Mouse (Mus musculus) kidney, postnatal 0 days (tissue): ENCODE data around the gene Hspb9. TPM values are rescaled to one million over a fixed set of nuclear protein-coding genes. Genes with fewer than 3 reads are reported as not detected.

ENCODE experiments used
- ATAC-seq: fragments of 200-750 bp; cut with Nextera tagmentation; replicated peaks from 2 replicates; pipeline ENCODE4 v1.8.0; 2017; ENCODE audit warnings: low read depth, moderate number of reproducible peaks, moderate TSS enrichment, moderate library complexity; ENCODE audit not compliant: low FRiP score
- DNase-seq: peaks from one replicate; pipeline ENCODE4 v3.0.0-alpha.2; 2016; ENCODE audit warnings: low spot score
- H3K27ac ChIP-seq: fragments of 300-500 bp; sonication (generic); 2 replicates; pipeline ENCODE4 v1.5.1; 2014; ENCODE audit warnings: mild to moderate bottlenecking
- H3K27me3 ChIP-seq: fragments of 300-500 bp; sonication (generic); 2 replicates; pipeline ENCODE4 v1.6.1; 2014; ENCODE audit warnings: low read length, mixed read lengths; ENCODE audit not compliant: insufficient read depth
- H3K36me3 ChIP-seq: fragments of 300-500 bp; sonication (generic); 2 replicates; pipeline ENCODE4 v1.6.1; 2014; ENCODE audit warnings: low read length, mixed read lengths; ENCODE audit not compliant: insufficient read depth
- H3K4me1 ChIP-seq: fragments of 300-500 bp; sonication (generic); replicated peaks from 2 replicates; pipeline ENCODE4 v1.6.1; 2014; ENCODE audit warnings: antibody characterized with exemption, low read length, mixed read lengths; ENCODE audit not compliant: insufficient read depth
- H3K4me2 ChIP-seq: fragments of 300-500 bp; sonication (generic); 2 replicates; pipeline ENCODE4 v1.6.1; 2014; ENCODE audit warnings: mild to moderate bottlenecking, low read length, moderate library complexity, mixed read lengths
- H3K4me3 ChIP-seq: fragments of 300-500 bp; sonication (generic); replicated peaks from 2 replicates; pipeline ENCODE4 v1.5.1; 2014; ENCODE audit warnings: low read depth, low read length
- H3K9ac ChIP-seq: fragments of 300-500 bp; sonication (generic); 2 replicates; pipeline ENCODE4 v1.6.1; 2014; ENCODE audit warnings: low read depth, low read length
- H3K9me3 ChIP-seq: fragments of 300-500 bp; sonication (generic); replicated peaks from 2 replicates; pipeline ENCODE4 v1.6.1; 2016; ENCODE audit warnings: low read length, inconsistent platforms, mixed read lengths
- CTCF ChIP-seq: IDR thresholded peaks from 2 replicates; pipeline ENCODE4 v1.5.1; 2016; ENCODE audit warnings: antibody characterized with exemption, low read depth, mild to moderate bottlenecking, moderate library complexity
- WGBS: fragments of 180-500 bp; shearing (Covaris S2); extraction: QIAGEN DNeasy Blood & Tissue Kit; methylation state at CpG from one replicate; pipeline ENCODE4 v1.1.7; 2014; 5-methylcytosine and 5-hydroxymethylcytosine counted together
- polyA plus RNA-seq: library from polyadenylated mRNA; unstranded; fragments of >200 nt; fragmentation: Nextera tagmentation; extraction: Ambion mirVana; gene quantifications from 2 replicates; pipeline ENCODE4 v1.2.1, GENCODE M21; 2015

Gene Hspb9
- polyA plus RNA-seq, 1 experiment from 2014 or later = 0.37 TPM

DNA sequence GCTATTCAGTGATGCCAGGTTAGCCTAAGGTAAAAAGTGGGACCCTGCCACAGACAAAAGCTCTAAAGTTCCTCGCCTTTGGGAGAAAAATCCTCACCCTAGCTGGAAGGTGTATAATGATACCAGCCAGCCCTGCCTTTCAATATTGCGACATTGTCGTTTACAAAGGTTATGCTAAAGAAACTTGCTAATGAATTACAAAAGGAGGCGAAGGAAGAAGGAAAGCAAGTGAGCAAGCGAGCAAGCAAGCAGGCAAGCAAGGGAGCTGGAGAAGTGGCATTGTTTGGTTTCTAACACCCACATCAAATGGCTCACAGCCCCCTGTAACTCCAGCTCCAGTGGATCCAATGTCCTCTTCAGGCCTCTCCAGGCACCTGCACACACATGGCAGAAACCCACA, 31.1 kb upstream of the Hspb9 start:
- DNase-seq (no peak), ATAC-seq (no peak)
- H3K27me3 ChIP-seq = no peaks in the 10 kb centered on the region
- H3K27ac ChIP-seq = no peak overlapping the region
- no peak overlapping the region for H3K9ac ChIP-seq
- 76% methylated on average over 5 of the region's 5 CpGs for WGBS
- H3K4me3 ChIP-seq = no peak overlapping the region
- no peaks in the 10 kb centered on the region for H3K9me3 ChIP-seq
- no peaks in the 10 kb centered on the region for H3K4me1 ChIP-seq
- H3K4me2 ChIP-seq = no peak overlapping the region
- H3K36me3 ChIP-seq = no peaks in the 10 kb centered on the region
- no peak for TF ChIP-seq CTCF

DNA sequence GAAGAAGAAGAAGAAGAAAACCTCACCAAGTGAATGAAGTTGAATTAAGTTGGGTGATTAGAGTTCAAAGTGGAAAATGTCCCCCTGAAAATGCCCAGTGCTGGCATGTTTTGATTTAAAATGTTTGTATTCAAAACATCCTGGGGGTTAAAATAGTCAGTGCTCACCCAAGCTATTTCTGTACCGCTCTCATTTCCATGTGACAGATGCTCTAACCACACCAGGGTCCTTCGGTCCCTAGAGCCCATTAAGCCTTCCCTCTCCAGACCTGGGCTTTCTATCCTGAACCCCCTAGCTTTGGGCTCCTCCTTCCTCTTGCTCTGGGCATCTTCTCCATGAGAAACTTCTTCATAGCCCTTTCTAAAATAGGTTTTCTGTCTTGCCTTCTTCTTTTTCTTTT, 29.6 kb upstream of the Hspb9 start:
- no peak for DNase-seq
- Histone ChIP-seq H3K27me3 (no peaks in the 10 kb centered on the region), H3K4me2 (no peak overlapping the region), H3K9ac (no peak overlapping the region), H3K36me3 (no peaks in the 10 kb centered on the region), H3K27ac (no peak overlapping the region), H3K4me1 (no peaks in the 10 kb centered on the region), H3K9me3 (no peaks in the 10 kb centered on the region), H3K4me3 (no peak overlapping the region)
- ATAC-seq = no peak
- no peak for TF ChIP-seq CTCF
- WGBS = 33% methylated on average over 2 of the region's 2 CpGs

DNA sequence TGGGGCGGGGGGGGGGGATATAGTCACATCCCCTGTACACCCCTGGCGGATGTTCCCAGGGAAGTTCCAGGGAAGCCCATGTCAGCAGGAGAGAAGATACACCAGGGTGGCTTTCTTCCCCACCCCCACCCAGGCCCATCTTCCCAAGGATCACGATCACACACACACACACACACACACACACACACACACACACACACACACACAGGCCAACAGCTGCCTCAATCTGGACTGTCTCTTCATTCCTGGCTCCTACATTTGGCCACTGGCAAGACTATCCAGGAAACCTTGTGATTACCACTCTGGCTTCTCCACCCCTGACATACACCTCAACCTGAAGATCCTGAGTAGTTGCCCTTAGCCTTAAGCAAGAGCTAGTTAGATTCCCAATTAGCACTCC, 28.3 kb upstream of the Hspb9 start:
- no peak for TF ChIP-seq CTCF
- DNase-seq = no peak
- H3K4me1 ChIP-seq = no peaks in the 10 kb centered on the region
- no peaks in the 10 kb centered on the region for H3K36me3 ChIP-seq
- WGBS = 68% methylated on average over 3 of the region's 3 CpGs
- H3K4me3 ChIP-seq = no peak overlapping the region
- H3K4me2 ChIP-seq = no peak overlapping the region
- H3K27me3 ChIP-seq = no peaks in the 10 kb centered on the region
- H3K9ac ChIP-seq = no peak overlapping the region
- no peak for ATAC-seq
- H3K27ac ChIP-seq = no peak overlapping the region
- H3K9me3 ChIP-seq = no peaks in the 10 kb centered on the region

DNA sequence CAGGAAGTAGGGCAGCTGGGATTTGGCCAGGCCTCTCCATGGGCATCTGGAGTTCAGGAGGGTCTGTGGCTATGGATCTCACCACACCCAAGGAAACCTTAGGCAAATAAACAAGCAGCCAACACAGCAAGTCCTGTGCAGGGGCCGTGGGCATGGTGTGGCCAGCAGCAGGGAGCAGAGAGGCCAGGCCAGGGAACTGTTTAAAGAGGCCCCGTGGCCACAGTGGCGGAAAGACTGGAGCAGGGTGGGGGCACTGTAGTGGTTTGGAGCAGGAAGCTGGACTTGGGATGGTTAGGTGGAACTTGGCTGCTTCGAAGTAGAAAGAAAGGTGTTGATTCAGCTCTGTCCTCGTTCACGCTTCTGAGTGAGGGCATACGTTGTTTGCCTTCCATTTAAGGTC, 26.4 kb upstream of the Hspb9 start:
- no peaks in the 10 kb centered on the region for H3K9me3 ChIP-seq
- no peak overlapping the region for H3K27ac ChIP-seq
- WGBS = 79% methylated on average over 7 of the region's 7 CpGs
- DNase-seq (no peak), ATAC-seq (no peak)
- H3K4me2 ChIP-seq = no peak overlapping the region
- no peak for TF ChIP-seq CTCF
- H3K36me3 ChIP-seq = no peaks in the 10 kb centered on the region
- H3K27me3 ChIP-seq = no peaks in the 10 kb centered on the region
- H3K9ac ChIP-seq = no peak overlapping the region
- H3K4me3 ChIP-seq = no peak overlapping the region
- H3K4me1 ChIP-seq = peaks cover 4% of the 10 kb centered on the region

DNA sequence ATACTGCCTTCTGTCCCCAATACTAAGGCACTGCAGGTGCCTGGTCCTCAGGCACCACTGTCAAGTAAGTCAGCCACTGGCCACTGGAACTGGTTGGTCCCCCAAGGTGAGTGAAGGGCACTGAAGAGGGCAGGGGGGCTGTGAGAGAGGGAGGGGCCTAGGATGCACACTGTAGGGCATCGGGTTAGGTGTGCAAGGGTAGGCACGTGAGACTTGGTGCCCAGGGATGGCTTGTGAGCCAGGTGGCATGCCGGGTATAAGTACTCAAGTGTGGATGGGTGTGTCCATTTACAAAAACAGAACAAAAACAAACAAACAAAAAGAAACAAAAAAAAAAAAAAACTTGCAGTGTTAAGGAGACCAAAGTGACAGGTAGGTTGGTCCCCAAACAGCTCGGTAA, 25.2 kb upstream of the Hspb9 start:
- no peak overlapping the region for H3K4me2 ChIP-seq
- peaks cover 6% of the 10 kb centered on the region for H3K4me1 ChIP-seq
- H3K4me3 ChIP-seq = no peak overlapping the region
- 69% methylated on average over 4 of the region's 4 CpGs for WGBS
- no peak for TF ChIP-seq CTCF
- no peak overlapping the region for H3K9ac ChIP-seq
- H3K36me3 ChIP-seq = no peaks in the 10 kb centered on the region
- ATAC-seq (no peak), DNase-seq (no peak)
- no peaks in the 10 kb centered on the region for H3K27me3 ChIP-seq
- H3K27ac ChIP-seq = no peak overlapping the region
- H3K9me3 ChIP-seq = no peaks in the 10 kb centered on the region

DNA sequence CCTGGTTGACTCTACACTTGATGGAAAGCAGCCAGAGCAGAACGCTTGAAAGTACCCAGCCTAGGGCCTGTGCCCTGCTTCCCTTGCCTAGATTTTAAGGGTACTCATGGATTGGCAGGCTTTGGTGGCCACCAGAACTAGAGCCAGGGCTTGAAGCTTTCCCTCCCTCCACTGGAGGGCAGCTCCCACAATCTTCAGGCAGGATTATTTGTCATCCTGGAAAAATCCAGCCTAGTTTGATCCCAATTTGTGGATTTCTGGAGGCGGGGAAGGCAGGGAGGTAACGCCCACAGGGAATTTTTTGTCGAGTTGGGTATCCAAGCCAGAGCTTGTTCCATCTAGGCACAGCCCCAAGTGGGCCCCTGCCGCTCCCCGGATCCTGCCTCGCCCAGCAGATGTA, 23.3 kb upstream of the Hspb9 start:
- ATAC-seq = no peak
- Histone ChIP-seq H3K4me2 (no peak overlapping the region), H3K9ac (no peak overlapping the region), H3K27me3 (no peaks in the 10 kb centered on the region), H3K9me3 (no peaks in the 10 kb centered on the region), H3K27ac (no peak overlapping the region), H3K36me3 (no peaks in the 10 kb centered on the region), H3K4me1 (peaks cover 6% of the 10 kb centered on the region), H3K4me3 (no peak overlapping the region)
- no peak for TF ChIP-seq CTCF
- 69% methylated on average over 7 of the region's 7 CpGs for WGBS
- no peak for DNase-seq

DNA sequence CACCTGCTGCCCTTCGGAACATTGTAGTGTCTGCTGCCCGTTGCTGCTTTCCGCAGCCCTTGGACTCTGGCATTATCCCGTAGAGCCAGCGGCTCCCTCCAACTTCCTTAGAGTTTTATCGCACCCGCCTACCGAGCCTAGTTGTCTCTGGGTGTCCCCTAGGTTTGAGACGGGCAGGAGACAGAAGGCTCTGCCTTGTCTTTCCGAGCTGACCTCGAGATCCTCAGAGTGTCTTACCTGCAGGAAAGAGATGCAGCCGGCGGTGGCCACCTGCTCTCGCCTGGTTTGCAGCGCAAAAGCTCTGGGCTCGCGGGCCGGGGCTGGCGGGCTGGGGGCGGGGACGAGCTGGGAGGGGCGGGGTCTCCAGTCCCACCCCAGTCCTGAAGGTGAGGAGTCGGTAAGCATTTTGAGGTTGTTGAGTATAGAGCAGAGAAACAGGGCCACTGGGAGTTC, 21.5 kb upstream of the Hspb9 start, which contains the start of gene Zfp385c:
Gene Zfp385c, minus strand, starts transcription at position 292 of the 453 bp plus-strand sequence.
- Histone ChIP-seq H3K4me3 (peak within 1 kb of the TSS; percentile 23), H3K36me3 (no peaks in the 10 kb centered on the region), H3K27ac (no peak within 1 kb of the TSS), H3K4me2 (peak within 1 kb of the TSS; percentile 67), H3K9me3 (no peaks in the 10 kb centered on the region), H3K4me1 (peaks cover 6% of the 10 kb centered on the region), H3K9ac (peak within 1 kb of the TSS; percentile 41; the same call in 1 of the 2 replicates), H3K27me3 (no peaks in the 10 kb centered on the region)
- WGBS = 2% methylated on average over 23 of the region's 23 CpGs
- ATAC-seq (no peak; the same call in 1 of the 2 replicates), DNase-seq (no peak)
- no peak for TF ChIP-seq CTCF
